Mouse (Mus musculus): ENCODE measurements around the gene Cpsf6.

Cpsf6 gene

DNA sequence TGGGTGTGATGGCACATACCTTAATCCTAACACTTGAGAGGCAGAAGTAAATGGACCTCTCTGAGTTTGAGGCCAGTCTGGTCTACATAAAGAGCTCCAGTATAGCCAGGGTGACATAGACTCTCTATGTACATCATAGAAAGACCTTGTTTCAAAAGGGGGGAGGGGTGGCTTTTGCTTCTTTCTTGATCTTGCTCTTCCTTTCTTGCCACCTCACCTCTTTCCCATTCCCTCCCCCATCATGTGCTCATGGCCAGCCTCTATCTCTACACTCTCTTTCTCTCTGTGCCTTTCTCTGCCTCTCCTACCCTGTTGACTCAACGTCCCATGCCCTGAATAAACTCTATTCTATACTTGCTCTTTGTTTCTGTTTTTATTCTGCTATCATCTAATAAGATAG is 6.4 kb upstream of the Cpsf6 start:
- DNase-seq (ENCODE audit: low spot score in 2 of 2), result no peak

DNA sequence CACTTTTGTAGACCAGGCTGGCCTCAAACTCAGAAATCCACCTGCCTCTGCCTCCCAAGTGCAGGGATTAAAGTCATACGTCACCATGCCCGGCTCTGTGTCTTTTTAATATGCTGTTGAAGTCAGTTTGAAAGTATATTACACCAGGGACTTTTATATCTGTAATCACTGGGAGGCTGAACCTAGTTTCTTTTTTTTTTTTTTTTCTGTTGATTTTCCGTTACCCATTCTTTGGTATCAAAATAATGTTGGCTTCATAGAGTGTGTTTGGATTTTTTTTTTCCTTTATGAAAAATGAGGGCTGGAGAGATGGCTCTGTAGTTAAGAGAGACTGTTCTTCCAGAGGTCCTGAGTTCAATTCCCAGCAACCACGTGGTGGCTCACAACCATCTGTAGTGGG is 5.6 kb upstream of the Cpsf6 start:
- no peak for DNase-seq (ENCODE audit: low spot score in 2 of 2)

DNA sequence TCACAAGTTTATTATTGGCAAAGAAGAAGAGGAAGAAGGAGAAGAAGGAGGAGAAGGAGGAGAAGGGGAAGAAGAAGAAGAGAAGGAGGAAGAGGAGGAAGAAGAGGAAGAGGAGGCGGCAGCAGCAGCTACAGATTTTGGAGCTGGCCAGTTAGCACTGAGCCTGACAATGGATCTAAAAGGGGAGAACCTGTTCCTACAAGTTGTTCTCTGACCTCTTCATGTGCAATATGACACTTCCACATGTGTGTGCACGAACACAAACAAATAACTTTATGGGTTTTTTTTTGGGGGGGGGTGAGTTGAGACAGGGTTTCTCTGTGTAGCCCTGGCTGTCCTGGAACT is 5.2 kb upstream of the Cpsf6 start:
- DNase-seq (ENCODE audit: low spot score in 2 of 2), result no peak

DNA sequence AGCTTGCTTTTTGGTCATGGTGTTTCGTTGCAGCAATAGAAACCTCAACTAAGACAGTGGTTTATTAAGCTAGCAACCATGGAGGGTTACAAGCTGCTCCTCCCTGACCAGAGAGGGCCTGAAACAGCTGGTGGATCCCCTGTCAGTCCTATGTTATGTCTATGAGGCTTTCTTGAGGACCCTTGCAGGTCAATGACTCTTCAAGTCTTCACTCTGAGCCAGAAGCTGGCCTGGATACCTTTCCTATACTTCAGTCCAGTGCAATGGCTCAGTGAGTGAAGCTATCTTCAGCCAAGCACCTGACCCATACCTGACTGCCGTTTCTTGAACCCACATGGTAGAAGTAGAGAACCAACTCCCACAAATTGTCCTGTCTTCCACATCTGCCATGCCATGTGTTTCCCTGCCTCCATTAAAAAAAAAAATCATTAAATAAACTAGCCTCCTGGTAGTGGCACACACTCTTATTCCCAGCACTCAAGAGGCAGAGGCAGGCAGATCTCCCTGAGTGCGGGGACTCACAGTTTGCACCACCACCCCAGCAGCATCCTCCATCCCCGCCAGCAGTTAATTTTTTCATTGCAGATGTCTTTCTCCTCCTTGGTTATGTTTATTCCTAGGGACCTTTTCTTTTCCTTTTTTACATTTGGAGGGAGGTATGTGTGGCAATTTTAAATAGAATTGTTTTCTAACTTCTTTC is 4.7 kb upstream of the Cpsf6 start:
- no peak for DNase-seq (ENCODE audit: low spot score in 2 of 2)

DNA sequence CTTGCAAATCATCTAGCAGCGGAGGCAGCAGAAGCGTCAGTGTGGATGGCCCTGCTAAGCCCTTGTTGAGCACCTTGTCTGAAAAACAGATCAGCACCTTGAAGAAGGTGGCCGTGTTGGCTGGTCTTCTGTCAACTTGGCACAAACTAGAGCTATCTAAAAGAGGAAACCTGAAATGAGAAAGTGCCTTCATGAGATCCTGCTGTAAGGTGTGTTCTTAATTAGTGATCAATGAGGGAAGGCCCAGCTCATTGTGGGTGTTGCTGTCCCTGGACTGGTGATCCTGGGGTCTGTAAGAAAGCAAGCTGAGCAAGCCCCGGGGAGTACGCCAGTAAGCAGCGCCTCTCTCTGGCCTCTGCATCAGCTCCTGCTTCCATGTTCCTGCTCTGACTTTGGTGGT is 4.1 kb upstream of the Cpsf6 start:
- no peak for DNase-seq (ENCODE audit: low spot score in 2 of 2)

DNA sequence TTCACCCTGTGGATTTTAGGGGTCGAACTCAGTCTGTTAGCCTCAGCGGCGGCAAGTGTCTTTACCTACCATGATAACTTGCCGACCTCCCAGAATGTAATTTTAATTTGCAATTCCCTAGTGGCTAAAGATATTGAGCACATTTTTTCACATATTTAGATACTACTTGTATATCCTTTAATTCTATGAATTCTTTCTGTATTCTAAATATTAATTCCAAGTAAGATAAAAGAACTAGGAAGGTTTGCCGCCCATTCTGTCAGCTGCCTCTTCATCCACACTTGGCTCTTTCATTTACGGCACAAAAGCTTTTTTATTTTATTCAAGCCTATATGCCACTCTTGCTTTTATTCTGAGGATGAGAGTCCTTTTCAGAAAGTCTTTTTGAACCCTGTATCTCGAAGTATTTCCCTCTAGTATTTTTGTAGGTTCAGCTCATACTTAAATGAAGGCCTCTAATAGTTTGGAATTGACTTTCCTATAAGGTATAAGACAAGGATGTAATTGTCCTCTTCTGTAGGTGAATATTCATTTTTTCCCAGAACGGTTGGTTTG is 3.3 kb upstream of the Cpsf6 start:
- DNase-seq (ENCODE audit: low spot score in 2 of 2), result no peak

DNA sequence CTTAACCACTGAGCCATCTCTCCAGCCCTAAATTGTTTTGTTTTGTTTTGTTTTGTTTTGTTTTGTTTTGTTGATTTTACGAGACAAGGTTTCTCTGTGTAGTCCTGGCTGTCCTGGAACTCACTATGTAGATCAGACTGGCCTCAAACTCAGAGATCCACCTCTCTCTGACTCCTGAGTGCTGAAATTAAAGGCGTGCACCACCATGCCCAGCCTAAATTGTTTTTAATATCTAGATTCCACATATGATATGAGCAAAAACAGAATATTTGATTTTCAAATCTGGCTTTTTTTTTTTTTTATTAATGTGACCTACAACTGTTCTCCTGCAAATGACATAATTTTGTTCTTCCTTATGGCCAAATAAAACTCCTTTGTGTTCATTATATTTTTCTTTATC is 2.3 kb upstream of the Cpsf6 start:
- no peak for DNase-seq (ENCODE audit: low spot score in 2 of 2)

DNA sequence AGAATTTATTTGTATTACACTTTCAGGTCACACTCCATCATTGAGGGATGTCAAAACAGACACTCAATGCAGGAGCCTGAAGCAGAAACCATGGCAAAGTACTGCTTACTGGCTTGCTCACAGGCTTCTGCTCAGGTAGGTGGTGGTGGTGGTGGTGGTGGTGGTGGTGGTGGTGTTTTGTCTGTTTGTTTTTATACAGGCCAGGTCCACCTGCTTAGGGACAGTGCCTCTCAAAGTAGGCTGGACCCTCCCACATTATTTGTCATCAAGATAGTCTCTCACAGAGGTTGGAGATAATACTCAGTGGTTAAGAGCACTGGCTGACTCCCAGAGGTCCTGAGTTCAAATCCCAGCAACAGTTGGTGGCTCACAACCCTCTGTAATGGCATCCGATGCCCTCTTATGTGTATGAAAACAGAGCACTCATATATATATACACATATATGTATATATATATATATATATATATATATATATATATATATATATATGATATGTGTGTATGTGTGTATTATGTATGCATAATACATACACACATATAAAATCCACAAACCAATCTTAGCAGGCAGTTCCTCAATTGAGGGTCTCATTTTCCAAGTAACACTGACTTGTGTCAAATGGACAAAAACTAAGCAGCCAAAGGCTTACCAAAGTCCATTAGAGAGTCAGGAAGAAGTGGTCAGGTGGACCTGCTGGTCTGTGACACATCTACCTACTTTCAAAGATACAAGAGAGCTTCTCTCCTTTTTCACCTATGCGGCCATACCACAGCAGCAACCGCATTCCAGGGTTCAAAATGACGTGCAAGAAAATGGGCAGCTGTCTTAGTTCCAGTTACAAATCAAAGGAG is 1.1 kb upstream of the Cpsf6 start:
- DNase-seq (ENCODE audit: low spot score in 2 of 2), result no peak

DNA sequence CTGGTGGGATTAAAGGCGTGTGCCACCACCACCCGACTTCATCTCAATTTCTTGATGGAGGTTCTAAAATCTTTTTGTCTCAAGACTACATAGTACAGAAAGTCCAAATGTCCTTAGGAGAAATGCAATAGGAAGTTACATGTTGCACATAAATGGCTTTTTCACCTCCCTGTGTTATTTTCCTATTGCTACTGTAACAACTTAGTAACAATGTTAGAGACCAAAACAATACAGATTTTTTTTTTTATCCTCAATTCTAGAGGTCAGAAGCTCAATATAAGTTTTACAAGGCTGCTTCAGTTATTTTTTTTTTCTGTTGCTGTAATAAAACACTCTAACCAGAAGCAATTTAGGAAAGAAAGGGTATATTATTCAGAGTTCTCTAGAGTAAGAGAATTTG is 374 bp downstream of the Cpsf6 start:
- no peak for DNase-seq (ENCODE audit: low spot score in 2 of 2)

DNA sequence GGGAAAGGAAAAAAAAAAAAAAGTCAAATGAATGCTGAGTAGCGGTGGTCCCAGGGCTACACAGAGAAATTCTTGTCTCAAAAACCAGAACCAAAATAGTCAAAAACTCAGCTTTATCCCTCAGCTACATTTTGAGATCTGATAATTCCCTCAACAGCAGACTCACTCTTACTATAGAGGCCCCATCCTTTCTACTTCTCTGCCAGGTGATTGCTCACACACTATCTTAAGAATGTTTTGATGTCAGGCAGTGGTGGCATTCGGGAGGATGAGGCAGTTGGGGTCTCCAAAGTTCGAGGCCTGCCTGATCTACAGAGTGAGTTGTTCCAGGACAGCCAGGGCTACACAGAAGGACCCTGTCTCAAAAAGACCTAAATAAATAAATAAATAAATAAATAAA is 1.2 kb downstream of the Cpsf6 start:
- no peak for DNase-seq (ENCODE audit: low spot score in 2 of 2)

DNA sequence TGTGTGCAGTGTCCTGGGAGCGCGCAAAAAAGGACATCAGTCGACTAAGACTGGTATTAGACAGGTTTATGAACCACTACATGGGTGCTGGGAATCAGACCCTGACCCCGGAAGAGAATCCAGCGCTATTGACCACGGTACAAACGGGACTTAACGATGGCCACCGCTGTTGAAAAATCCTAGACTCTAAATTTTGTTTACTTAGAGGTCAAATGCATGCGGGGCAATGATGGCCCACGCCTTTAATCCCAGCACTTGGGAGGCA is 1.6 kb downstream of the Cpsf6 start:
- no peak for DNase-seq (ENCODE audit: low spot score in 2 of 2)

DNA sequence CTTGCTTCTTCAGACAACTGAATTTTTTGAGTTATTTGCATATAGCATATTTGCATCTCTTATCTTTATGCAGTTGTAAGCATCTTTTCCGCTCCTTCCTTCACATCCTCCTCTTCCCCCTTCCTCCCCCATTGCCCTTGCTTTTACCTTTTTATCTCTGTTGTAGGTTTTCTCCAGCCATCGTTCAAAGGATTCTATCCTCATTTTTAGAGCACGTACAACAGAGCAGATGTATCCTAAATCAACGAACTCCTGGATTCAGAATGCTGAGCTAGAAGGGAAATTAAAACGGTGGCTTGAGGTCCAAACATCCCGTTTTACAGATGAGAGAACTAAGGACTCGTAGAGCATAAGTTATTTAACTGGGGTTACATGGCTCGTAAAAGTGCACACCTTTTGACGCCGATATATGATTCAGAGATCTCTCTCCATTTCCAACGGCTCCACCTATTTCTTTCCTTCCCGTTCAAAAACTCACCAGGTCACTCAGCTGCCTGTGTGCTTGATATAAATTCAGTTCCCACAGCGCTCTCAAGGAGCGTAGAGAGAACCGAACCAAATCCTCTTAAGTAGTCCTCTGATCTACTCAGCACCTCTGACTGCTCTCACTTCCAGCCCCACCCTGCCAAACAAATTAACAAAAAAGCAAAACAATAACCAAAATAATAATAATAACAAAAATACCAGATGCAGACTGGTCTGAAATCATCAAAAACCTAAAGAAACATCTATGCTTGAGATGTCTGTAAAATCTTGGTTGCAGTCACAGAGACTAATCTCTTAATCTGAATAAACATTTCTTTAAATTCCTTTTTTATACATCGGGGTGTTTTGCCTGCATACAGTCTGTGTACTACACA is 2.2 kb downstream of the Cpsf6 start:
- no peak for DNase-seq (ENCODE audit: low spot score in 2 of 2)

DNA sequence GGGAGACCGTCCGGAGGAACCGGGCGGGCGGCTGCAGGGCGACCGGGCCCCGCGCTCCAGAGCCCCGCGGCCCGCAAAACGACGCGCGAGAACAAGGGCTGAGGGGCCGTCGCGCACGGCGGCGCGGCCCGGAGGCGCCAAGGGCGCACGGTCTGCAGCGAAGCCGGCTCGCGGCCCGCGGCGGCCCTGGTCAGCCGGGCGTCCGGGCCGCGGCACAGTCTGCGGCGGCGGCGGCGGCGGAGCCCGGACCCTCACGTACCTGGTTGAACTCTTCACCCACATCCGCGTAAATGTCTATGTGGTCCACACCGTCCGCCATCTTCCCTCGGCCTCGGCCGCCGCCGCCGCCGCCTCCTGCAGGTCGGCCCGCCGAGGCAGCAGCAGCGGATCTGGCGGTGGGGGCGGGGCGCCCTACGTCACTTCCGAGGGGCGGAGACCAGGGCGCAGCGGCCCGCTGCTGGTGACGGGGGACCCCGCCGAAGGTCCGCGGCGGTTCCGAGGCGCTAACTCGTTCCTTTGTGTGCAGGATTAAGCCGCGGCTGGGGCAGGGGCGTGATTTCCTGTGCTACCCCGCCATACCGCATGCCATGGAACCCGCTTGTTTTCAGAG is 3.1 kb downstream of the Cpsf6 start:
- DNase-seq (ENCODE audit: low spot score in 2 of 2), result peak; percentile 94 to 98

DNA sequence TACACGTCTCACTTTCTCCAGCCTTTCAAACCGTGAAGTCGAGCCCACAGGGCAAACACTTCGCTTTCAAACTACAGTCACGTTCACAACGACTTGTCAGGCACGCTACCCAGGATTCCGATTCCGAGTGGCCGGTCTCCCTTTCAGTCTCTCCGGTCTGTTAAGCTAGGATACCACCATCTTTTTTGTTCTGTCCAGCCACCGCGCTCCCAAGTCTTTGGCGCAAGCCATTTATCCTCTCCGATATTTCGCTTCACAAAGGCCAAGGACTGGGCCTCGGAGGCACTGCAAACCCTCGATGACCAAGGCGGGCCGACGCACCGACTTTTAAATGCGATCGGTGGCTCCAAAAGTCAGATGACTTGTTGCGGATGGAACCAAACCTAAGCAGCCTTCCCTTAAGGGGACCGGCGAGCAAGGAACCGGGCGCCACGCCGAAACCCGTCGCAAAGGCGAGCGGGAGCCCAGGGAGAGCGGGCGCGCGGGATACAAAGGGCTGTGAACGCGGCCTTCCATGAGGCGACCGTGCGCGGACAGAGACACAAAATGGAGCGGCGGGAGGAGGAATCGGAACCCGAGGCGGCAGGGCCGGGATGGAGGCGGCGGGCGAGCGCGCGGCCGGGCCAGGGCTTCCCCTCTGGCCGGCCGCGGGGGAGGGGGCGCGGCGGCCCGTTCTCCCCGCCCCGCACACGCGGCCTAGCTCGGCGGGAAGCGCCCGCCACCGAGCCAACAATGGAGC is 3.8 kb downstream of the Cpsf6 start:
- DNase-seq (ENCODE audit: low spot score in 2 of 2), result peak; percentile 19 to 40

DNA sequence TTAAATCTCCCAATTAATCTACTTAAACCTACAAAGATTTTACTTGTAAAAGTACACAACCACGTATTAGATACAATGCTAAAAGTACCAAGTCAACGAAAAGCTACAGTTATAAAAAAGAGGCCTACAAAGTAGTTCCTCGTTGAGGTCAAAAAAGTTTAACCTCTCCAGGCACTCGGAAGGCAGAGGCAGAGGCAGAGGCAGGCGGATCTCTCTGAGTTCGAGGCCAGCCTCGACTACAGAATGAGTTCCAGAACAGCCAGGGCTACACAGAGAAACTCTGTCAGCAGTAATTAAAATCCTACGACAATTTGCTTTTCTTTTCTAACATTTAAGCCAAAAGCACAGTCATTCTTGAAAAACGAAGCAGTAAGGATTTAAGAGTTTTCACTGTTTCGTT is 4.7 kb downstream of the Cpsf6 start:
- DNase-seq (ENCODE audit: low spot score in 2 of 2), result no peak

DNA sequence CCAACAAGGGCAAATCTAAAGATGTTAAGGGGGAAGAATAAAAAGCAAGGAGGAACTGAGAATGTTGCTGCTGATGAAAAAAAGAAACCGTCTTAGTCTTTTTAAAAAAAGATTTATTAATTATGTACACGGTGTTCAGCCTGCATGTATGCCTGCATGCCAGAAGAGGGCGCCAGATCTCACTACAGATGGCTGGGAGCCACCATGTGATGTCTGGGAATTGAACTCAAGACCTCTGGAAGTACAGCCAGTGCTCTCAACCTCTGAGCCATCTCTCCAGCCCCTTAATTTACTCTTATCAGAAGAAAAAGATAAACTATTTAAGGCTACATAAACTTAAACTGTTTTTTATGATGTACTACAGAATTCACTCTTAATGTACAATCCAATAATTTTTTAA is 16.7 kb downstream of the Cpsf6 start:
- peak; percentile 24 to 72 for DNase-seq (ENCODE audit: low spot score in 2 of 2)

DNA sequence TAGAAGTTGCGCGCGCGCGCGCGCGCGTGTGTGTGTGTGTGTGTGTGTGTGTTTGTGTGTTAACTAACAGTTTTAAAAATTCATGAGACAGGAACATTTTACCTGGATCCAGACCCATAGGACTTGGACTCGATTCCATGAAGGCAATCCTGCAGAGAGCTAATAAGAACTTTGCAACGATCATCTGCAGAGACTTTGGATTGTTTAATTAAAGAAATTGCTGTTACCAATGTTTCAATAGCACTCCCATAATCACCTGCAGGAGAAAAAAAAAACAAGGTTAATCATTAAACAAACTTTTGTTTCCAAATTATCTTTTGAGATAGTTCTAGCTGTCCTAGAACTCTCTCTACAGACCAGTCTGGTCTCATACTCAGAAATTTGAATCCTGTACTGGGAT is 20.9 kb downstream of the Cpsf6 start:
- no peak for DNase-seq (ENCODE audit: low spot score in 2 of 2)

DNA sequence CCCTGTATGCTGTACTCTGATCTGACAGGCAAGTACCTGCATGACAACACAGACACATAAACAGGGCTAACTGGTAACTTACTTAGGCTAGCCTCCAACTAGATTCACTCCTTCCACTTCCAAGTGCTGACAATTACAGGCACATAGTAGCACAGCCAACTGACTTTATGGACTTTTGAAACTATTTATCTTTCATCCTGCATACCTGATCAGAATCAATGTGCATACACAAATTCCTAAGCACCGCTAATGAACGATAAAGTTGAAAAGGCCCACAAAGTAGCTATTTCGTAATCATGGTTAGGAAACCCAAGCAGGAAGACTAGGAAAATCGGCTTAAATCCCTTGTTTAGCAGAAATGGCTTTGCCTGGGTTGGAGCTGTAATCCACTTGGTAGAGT is 36.8 kb downstream of the Cpsf6 start:
- no peak for DNase-seq (ENCODE audit: low spot score in 2 of 2)

DNA sequence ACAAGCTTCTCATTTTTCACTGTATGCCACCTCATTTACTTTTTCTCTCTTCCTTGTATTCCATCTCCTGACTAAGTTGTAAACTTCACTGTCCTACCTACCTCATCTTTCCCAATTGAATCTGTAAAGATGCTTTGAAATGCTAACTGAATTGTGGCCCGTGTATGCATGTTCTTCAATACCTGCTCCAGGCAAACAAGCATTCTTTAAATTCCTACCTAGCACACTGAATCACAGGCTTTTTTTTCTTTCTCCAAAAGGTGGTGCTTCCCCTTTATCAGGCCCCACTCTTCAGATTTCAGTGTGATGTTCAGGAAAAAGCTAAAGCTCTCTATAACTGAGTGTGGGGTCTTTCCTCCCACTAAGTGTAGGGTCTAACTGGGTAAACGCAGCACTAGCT is 37.4 kb downstream of the Cpsf6 start:
- no peak for DNase-seq (ENCODE audit: low spot score in 2 of 2)

DNA sequence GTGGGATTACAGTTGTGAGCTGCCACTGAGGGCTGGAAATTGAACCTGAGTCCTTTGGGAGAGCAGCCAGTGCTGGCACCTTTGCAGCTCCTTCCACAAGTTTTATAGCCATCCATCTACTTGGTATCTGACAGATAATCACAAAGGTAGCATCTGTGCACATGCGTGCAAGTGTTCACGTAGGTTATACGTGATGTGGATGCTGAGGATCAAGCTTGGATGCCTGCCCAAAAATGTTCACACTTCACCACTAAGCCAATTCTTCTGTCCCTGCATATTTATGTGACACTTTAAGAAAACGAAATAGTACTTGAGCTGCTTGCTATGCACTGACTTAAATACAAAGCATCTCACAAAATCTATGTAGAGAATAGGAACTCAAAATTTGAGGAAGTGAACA is 38.8 kb downstream of the Cpsf6 start:
- DNase-seq (ENCODE audit: low spot score in 2 of 2), result no peak

DNA sequence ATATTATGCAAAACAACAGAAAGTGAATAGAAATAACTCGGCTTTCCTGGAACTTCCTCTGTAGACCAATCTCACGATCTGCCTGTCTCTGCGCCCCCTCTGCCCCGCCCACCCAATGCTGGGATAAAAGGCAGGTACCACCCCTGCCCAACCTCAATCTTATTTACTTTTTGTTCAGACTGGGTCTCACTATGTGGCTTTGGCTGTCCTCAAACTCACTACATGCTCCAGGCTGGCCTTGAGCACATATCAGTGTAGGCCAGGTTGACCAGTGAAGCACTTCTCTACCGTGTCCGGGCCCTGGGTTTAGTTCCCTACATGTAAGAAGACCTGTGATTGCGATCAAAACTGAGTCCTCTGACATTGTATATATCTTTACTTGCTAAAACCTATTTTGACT is 40.6 kb downstream of the Cpsf6 start:
- no peak for DNase-seq (ENCODE audit: low spot score in 2 of 2)

DNA sequence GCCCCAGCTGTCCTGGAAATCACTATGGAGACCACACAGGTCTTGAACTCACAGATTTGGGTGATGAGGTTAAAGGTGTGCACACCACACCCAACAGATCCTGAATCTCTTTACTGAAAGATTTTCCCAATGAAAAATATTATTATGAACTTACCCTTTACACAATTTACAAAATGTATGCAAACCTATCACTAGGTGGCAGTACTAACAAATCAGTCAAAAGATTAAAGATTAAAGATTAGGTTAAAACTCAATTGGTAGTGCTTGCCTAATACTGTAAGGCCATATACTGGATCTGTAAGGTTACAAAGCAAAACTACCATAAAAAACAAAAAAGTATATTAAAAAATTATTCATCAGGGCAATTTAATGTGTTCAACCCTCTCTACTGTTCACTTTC is 41.9 kb downstream of the Cpsf6 start:
- DNase-seq (ENCODE audit: low spot score in 2 of 2), result no peak

Data from spleen, postnatal 14 days (tissue).